Mouse (Mus musculus) liver, embryonic 11.5 days (tissue): ENCODE results near the gene Spire2. TPM values are rescaled to one million over a fixed set of nuclear protein-coding genes. Genes with fewer than 3 reads are reported as not detected.

Experiments used
- ATAC-seq: fragments of 200-750 bp; cut with Nextera tagmentation; replicated peaks from 2 replicates; pipeline ENCODE4 v1.8.0; 2017; ENCODE audit warnings: moderate number of reproducible peaks, mild to moderate bottlenecking, moderate TSS enrichment, moderate library complexity; ENCODE audit not compliant: low FRiP score
- DNase-seq: peaks from one replicate; pipeline ENCODE4 v3.0.0-alpha.2; 2017; ENCODE audit warnings: low spot score
- H3K27ac ChIP-seq: fragments of 300-500 bp; sonication (generic); 2 replicates; pipeline ENCODE4 v1.5.1; 2014; ENCODE audit warnings: mild to moderate bottlenecking, low read depth, low read length, control low read depth
- H3K27me3 ChIP-seq: fragments of 300-500 bp; sonication (generic); replicated peaks from 2 replicates; pipeline ENCODE4 v1.6.1; 2014; ENCODE audit warnings: low read length, mixed read lengths; ENCODE audit not compliant: control insufficient read depth, insufficient read depth
- H3K36me3 ChIP-seq: fragments of 300-500 bp; sonication (generic); 2 replicates; pipeline ENCODE4 v1.6.1; 2014; ENCODE audit warnings: mild to moderate bottlenecking, low read length, moderate library complexity, mixed read lengths; ENCODE audit not compliant: control insufficient read depth, insufficient read depth
- H3K4me1 ChIP-seq: fragments of 300-500 bp; sonication (generic); replicated peaks from 2 replicates; pipeline ENCODE4 v1.6.1; 2014; ENCODE audit warnings: low read length, mixed read lengths; ENCODE audit not compliant: control insufficient read depth, insufficient read depth
- H3K4me2 ChIP-seq: fragments of 300-500 bp; sonication (generic); 2 replicates; pipeline ENCODE4 v1.6.1; 2014; ENCODE audit warnings: mild to moderate bottlenecking, control low read depth, moderate library complexity
- H3K4me3 ChIP-seq: fragments of 300-500 bp; sonication (generic); 2 replicates; pipeline ENCODE4 v1.5.1; 2014; ENCODE audit warnings: low read depth, low read length, control low read depth
- H3K9ac ChIP-seq: fragments of 300-500 bp; sonication (generic); 2 replicates; pipeline ENCODE4 v1.6.1; 2014; ENCODE audit warnings: low read depth, low read length, control low read depth
- H3K9me3 ChIP-seq: fragments of 300-500 bp; sonication (generic); 2 replicates; pipeline ENCODE4 v1.6.1; 2016; ENCODE audit warnings: low read length, inconsistent platforms, mixed read lengths; ENCODE audit not compliant: control insufficient read depth
- WGBS: fragments of 180-500 bp; shearing (Covaris S2); extraction: QIAGEN DNeasy Blood & Tissue Kit; methylation state at CpG from one replicate; pipeline ENCODE4 v1.1.7; 2014; 5-methylcytosine and 5-hydroxymethylcytosine counted together
- polyA plus RNA-seq: library from polyadenylated mRNA; unstranded; fragments of >200 nt; fragmentation: Nextera tagmentation; extraction: Ambion mirVana; gene quantifications from 2 replicates; pipeline ENCODE4 v1.2.1, GENCODE M21; 2014

Spire2 gene
- polyA plus RNA-seq, 1 experiment from 2014 or later: 6.7 TPM

DNA sequence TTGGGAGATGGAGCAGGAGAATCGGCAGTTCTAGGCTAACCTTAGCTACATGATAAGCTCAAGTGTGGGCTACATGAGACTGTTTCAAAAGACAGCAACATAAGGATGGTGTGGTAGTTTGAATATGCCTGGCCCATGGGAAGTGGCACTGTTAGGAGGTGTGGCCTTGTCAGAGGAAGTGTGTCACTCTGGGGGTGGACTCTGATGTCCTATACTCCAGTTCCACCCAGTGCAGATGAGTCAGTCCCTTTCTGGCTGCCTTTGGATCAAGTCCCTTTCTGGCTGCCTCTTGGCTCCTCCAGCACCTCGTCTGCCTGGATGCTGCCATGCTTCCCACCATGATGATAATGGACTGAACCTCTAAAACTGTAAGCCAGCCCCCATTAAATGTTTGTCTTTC, 39.7 kb upstream of the Spire2 start:
- no peak overlapping the region for H3K4me3 ChIP-seq
- H3K36me3 ChIP-seq: peaks cover 40% of the 10 kb centered on the region
- no peaks in the 10 kb centered on the region for H3K4me1 ChIP-seq
- H3K4me2 ChIP-seq: no peak overlapping the region
- DNase-seq (no peak), ATAC-seq (no peak)
- H3K27me3 ChIP-seq: no peaks in the 10 kb centered on the region
- no peak overlapping the region for H3K27ac ChIP-seq
- H3K9me3 ChIP-seq: no peaks in the 10 kb centered on the region
- no peak overlapping the region for H3K9ac ChIP-seq
- 82% methylated on average over 2 of the region's 2 CpGs for WGBS

DNA sequence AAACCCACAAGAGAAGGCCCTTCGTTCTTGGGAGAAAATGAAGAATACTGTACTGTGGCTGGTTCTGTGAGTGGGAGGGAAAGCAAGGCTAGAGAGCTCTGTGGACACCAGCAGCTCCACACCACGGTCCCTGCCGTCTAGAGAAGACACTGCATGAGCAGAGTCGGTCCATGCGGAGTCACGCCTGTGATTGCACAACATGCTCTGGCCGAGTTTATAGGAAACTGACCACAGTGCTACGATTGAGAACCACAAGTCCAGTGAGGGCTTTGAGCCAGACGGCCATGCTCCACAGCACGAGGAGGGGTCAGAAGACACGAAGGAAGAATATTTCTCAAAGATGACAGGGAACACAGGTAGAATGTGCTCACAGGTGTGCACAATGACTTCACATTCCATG, 34.2 kb upstream of the Spire2 start:
- Histone ChIP-seq H3K4me1 (no peaks in the 10 kb centered on the region), H3K4me2 (no peak overlapping the region), H3K9ac (no peak overlapping the region), H3K27me3 (no peaks in the 10 kb centered on the region), H3K27ac (no peak overlapping the region), H3K4me3 (no peak overlapping the region), H3K36me3 (peaks cover 28% of the 10 kb centered on the region), H3K9me3 (no peaks in the 10 kb centered on the region)
- ATAC-seq: no peak
- DNase-seq: no peak
- 87% methylated on average over 11 of the region's 11 CpGs for WGBS

DNA sequence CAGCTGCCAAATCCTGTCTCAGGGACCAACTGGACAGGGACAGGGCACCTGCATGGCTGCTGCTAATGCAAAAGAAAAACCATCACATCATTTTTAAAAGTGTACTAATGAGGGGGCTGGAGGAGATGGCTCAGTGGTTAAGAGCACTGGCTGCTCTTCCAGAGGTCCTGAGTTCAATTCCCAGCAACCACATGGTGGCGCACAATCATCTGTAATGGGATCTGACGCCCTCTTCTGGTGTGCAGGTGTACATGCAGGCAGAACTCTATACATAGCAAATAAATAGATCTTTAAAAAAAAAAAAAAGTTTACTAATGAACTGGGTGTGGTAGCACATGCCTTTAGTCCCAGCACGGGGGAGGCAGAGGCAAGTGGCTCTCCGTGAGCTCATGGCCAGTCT, 23.8 kb upstream of the Spire2 start:
- no peaks in the 10 kb centered on the region for H3K9me3 ChIP-seq
- H3K27ac ChIP-seq: no peak overlapping the region
- DNase-seq: no peak
- H3K4me3 ChIP-seq: no peak overlapping the region
- 68% methylated on average over 4 of the region's 4 CpGs for WGBS
- peaks cover 19% of the 10 kb centered on the region for H3K36me3 ChIP-seq
- H3K4me2 ChIP-seq: no peak overlapping the region
- ATAC-seq: no peak
- no peaks in the 10 kb centered on the region for H3K4me1 ChIP-seq
- no peak overlapping the region for H3K9ac ChIP-seq
- no peaks in the 10 kb centered on the region for H3K27me3 ChIP-seq

DNA sequence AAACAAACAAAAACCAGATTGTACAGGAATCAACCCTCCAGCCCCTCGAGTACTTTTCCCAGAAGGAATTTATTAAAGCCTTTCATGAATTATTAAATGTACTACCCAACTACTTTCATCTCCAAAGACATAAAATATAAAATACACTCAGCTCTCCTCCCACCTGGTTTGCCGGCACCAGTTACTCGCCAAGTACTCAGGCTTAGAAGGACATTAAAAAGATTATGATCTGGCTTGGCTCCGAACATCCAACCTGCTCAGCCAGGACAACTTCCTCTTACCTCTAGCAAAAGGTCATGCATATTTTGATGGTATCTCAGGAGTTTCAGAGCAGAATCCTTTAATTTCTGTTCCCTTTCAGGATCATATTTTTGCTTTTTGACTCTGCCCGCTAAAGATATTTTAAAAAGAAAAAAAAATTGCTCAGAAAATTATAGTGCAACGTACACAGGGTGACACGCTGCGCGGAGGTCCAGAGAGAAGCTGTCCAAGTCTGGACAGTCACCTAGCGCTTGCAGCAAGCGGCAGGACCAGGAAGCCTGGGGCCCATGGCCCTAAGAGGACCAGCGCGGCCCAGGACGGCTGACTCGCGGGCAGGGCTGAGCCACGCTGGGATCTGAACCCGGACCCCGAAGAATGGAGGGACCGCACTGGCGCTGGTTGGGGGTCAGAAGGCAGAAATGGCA, 14.6 kb upstream of the Spire2 start:
- DNase-seq: no peak
- peak overlapping the region; percentile 46; the same call in 1 of the 2 replicates for H3K27ac ChIP-seq
- H3K9me3 ChIP-seq: no peaks in the 10 kb centered on the region
- peak overlapping the region; percentile 69 for H3K4me3 ChIP-seq
- peak overlapping the region; percentile 81 for H3K9ac ChIP-seq
- 5% methylated on average over 21 of the region's 21 CpGs for WGBS
- peak; percentile 83 for ATAC-seq
- H3K4me2 ChIP-seq: peak overlapping the region; percentile 79
- no peaks in the 10 kb centered on the region; the same call in 1 of the 2 replicates for H3K36me3 ChIP-seq
- no peaks in the 10 kb centered on the region for H3K27me3 ChIP-seq
- peaks cover 9% of the 10 kb centered on the region for H3K4me1 ChIP-seq

DNA sequence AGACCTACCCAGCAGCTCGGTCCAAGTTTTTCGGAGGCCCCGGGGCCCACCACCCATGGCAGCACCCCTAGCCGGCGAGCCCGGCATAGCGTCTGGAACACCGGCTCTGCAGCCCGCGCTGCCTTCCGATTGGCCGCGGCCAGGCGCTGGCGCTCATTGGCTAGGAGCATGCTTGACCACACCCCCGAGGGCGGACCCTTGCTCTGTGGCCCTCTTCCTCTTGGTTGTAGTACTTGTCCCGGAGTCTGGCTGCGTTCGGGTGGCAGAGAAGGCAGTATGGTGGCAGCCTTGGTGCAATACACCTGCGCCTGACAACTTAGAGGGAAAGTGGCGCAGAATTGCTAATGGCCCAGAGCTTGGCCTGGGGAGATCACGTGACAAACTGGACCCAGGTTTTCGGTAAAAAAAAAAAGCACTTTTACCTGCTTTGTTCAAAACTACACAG, 14.0 kb upstream of the Spire2 start, which contains the start of gene Fanca:
Fanca (minus strand) TSS at position 110 of the 445 bp plus-strand sequence.
- ATAC-seq: peak; percentile 99
- no peaks in the 10 kb centered on the region for H3K9me3 ChIP-seq
- H3K4me3 ChIP-seq: peak within 1 kb of the TSS; percentile 69
- no peaks in the 10 kb centered on the region; the same call in 1 of the 2 replicates for H3K36me3 ChIP-seq
- peak within 1 kb of the TSS; percentile 46; the same call in 1 of the 2 replicates for H3K27ac ChIP-seq
- no peaks in the 10 kb centered on the region for H3K27me3 ChIP-seq
- WGBS: under 1% methylated on average over 24 of the region's 24 CpGs
- H3K9ac ChIP-seq: peak within 1 kb of the TSS; percentile 81
- peaks cover 9% of the 10 kb centered on the region for H3K4me1 ChIP-seq
- peak; percentile 97 for DNase-seq
- peak within 1 kb of the TSS; percentile 79 for H3K4me2 ChIP-seq

DNA sequence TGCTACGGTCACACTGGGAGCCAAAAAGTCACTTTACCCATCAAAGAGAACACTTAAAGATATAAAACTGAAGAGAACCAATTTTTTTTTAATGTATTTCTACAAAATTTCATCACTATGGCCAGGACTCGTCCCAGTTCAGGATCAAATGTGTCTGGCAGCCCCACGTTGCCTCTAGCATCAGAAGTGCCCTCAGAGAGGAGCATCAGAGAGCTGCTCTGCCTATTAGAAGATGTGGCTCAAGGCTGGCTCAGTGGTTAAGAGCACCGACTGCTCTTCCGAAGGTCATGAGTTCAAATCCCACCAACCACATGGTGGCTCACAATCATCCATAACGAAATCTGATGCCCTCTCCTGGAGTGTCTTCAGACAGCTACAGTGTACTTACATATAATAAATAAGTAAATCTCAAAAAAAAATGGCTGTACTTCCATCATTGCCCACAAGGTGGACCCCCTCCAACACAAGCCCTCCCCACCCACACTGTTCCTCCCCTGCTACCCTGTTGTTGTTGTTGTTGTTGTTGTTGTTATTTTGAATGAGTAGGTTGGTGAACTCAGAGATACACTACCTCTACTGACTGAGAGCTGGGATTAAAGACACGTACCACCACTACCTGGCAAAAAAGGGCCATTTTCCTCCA, 12.9 kb upstream of the Spire2 start:
- H3K36me3 ChIP-seq: no peaks in the 10 kb centered on the region; the same call in 1 of the 2 replicates
- H3K27ac ChIP-seq: no peak overlapping the region
- H3K9ac ChIP-seq: no peak overlapping the region
- no peak for ATAC-seq
- H3K9me3 ChIP-seq: no peaks in the 10 kb centered on the region
- no peaks in the 10 kb centered on the region for H3K27me3 ChIP-seq
- WGBS: 18% methylated on average over 7 of the region's 7 CpGs
- peaks cover 9% of the 10 kb centered on the region for H3K4me1 ChIP-seq
- peak overlapping the region; percentile 79 for H3K4me2 ChIP-seq
- no peak for DNase-seq
- H3K4me3 ChIP-seq: 0 out of 2 replicates have a peak overlapping the region, but pooled peaks have one; percentile 69

DNA sequence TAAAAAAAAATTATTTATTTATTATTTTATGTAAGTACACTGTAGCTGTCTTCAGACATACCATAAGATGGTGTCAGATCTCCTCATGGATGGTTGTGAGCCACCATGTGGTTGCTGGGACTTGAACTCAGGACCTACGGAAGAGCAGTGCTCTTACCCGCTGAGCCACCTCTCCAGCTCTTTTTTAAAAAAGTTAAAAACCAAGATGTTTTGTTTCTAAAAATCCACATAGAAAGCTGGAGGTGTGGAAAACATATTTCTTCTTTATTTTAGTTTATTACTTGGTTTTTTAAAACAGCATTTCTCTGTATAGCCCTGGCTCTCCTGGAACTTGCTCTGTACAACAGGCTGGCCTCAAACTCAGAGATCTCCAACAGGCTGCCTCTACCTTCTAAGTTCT, 4.0 kb upstream of the Spire2 start:
- ATAC-seq: no peak
- no peak overlapping the region for H3K27ac ChIP-seq
- no peak overlapping the region for H3K4me2 ChIP-seq

DNA sequence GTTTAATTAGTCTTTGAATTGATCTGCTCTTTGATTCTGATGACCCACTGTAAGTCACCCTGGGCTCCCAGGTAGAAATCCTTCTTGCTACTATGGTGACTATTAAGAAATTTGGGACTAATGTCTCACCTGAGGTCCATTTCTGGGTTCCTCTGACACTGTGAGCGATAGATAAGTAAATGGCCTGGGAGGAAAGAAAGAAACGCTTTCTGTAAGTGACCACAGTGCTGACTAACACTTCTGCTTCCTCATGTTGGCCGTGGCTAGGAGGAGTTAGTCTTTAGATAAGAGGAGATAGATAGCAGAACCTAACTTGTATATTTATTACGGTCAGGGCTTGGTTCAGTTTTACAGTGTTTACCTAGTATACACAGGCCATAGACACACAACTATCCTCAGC, 3.2 kb upstream of the Spire2 start:
- DNase-seq (no peak), ATAC-seq (no peak)
- peaks cover 27% of the 10 kb centered on the region for H3K4me1 ChIP-seq
- no peaks in the 10 kb centered on the region for H3K36me3 ChIP-seq
- H3K27me3 ChIP-seq: peaks cover 4% of the 10 kb centered on the region; the same call in 1 of the 2 replicates
- no peak overlapping the region for H3K4me3 ChIP-seq
- no peak overlapping the region for H3K9ac ChIP-seq
- H3K27ac ChIP-seq: no peak overlapping the region
- no peaks in the 10 kb centered on the region for H3K9me3 ChIP-seq
- no peak overlapping the region for H3K4me2 ChIP-seq
- WGBS: 30% methylated on average over 4 of the region's 4 CpGs

More for the DNA sequence above, 4.0 kb upstream of the Spire2 start:
- Histone ChIP-seq H3K36me3 (no peaks in the 10 kb centered on the region), H3K9ac (no peak overlapping the region), H3K27me3 (peaks cover 4% of the 10 kb centered on the region; the same call in 1 of the 2 replicates), H3K4me1 (peaks cover 21% of the 10 kb centered on the region), H3K9me3 (no peaks in the 10 kb centered on the region), H3K4me3 (no peak overlapping the region)
- WGBS: 94% methylated on average over 2 of the region's 2 CpGs
- DNase-seq: no peak
